Mouse (Mus musculus): ENCODE results near the gene Chpf2. TPM values are rescaled to one million over a fixed set of nuclear protein-coding genes. Genes with fewer than 3 reads are reported as not detected.
"Not testable (repeated sequence)": the region's sequence is repeated elsewhere in the genome, so short reads cannot be mapped to it uniquely, and the experiment has no call there.

Gene Chpf2
- polyA plus RNA-seq, 1 experiment: 55.1 TPM

DNA sequence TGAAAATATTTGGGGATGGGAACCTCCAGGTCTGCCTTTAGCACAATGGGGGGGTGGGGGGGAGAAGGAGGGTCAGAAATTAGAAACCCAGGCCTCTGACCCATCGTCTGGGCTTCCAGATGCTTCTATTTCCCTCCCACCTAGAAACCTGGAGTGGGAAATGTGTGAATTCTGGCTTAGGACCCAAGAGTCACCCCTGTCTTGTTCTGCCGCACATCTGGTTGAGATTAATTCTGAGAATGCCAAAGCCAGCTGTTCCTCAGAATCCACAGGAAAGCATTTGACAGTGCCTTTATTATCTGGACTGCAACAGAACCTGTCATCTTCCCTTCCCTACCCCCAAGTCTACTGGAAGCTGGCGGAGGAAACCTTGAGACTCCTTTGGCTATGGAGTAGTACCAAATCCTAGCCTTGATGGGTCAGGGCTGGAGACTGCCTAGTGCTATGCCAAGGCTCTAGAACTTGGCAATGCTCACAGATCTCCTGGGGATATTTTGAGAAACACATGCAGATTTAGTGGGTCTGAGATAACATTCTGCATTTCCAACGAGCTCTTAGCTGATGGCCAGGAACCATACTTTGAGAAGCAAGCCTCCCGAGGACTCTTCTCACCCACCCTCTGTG is 32.8 kb upstream of the Chpf2 start:
- TF ChIP-seq CTCF (IDR thresholded peaks at IDR 0.05; ENCODE audit: extremely low read depth, insufficient read depth, low read length): no peak
- no peak for TF ChIP-seq POLR2A (IDR thresholded peaks at IDR 0.05; ENCODE audit: extremely low read depth, insufficient read depth, low read length)
- Histone ChIP-seq H3K27ac (ENCODE audit: insufficient read depth, low read length) (no peak overlapping the region), H3K4me1 (ENCODE audit: control insufficient read depth, insufficient read depth, low read length) (peaks cover 4% of the 10 kb centered on the region), H3K4me3 (ENCODE audit: insufficient read depth, low read length) (no peak overlapping the region)

DNA sequence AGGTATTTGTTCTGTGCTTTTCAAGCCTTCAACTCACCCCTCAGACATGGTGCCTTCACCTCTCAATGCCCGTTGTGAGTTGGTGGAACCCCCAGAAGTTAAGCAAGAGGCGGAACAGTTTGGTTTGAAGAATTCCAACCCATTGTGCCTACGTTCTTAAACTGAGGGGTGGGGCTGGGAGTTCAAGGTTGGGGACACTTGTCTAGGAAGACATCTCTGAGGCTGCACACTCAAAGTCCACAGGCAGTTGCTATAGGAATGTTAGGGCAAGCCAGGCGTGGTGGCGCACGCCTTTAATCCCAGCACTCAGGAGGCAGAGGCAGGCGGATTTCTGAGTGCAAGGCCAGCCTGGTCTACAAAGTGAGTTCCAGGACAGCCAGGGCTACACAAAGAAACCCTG is 31.2 kb upstream of the Chpf2 start:
- not testable (repeated sequence) for H3K4me1 ChIP-seq (ENCODE audit: control insufficient read depth, insufficient read depth, low read length); H3K27ac ChIP-seq (ENCODE audit: insufficient read depth, low read length); H3K4me3 ChIP-seq (ENCODE audit: insufficient read depth, low read length)

DNA sequence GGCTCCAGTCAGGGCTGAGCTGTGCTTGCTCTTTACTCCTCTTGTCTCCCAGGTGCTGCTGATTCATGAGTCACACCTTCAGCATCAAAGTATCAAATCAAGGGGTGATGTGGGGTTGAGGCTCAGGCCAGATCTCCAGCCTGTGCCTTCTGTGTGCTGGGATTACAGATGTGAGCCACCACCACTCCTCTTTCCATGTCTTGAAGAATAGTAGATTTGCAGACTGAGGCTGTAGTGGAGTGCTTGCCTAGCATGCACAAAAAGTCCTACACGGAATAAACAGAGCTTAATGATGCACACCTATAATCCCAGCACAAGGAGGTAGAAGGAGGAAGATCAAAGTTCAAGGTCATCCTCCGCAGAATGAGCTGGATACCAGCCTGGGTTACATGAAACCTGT is 29.8 kb upstream of the Chpf2 start, which contains the start of gene 4931409K22Rik:
Gene 4931409K22Rik (minus strand): TSS at position 101 of the 400 bp plus-strand sequence.
- Histone ChIP-seq H3K4me3 (ENCODE audit: insufficient read depth, low read length) (no peak within 1 kb of the TSS), H3K27ac (ENCODE audit: insufficient read depth, low read length) (no peak within 1 kb of the TSS), H3K4me1 (ENCODE audit: control insufficient read depth, insufficient read depth, low read length) (no peaks in the 10 kb centered on the region)
- TF ChIP-seq POLR2A (IDR thresholded peaks at IDR 0.05; ENCODE audit: extremely low read depth, insufficient read depth, low read length): no peak
- TF ChIP-seq CTCF (IDR thresholded peaks at IDR 0.05; ENCODE audit: extremely low read depth, insufficient read depth, low read length): no peak

DNA sequence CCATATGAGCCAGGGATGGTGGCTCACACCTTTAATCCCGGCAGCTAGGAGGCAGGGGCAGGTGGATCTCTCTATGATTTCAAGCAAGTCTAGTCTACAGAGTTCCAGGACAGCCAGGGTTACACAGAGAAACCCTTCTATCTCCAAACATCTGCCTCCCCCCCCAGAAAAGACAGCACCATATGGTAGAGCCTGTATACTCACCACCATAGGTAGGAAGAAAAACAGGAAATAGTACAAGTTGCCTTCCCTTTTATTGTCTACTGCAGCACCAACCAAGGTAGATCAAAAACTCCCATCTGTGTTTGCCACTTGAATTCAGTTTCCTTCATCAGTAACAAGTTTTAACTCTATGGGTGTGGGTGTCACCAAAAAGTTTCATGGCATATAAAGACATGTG is 10.6 kb upstream of the Chpf2 start:
- TF ChIP-seq CTCF (IDR thresholded peaks at IDR 0.05; ENCODE audit: extremely low read depth, insufficient read depth, low read length): no peak
- no peak for TF ChIP-seq POLR2A (IDR thresholded peaks at IDR 0.05; ENCODE audit: extremely low read depth, insufficient read depth, low read length)
- no peaks in the 10 kb centered on the region for H3K4me1 ChIP-seq (ENCODE audit: control insufficient read depth, insufficient read depth, low read length)
- no peak overlapping the region for H3K27ac ChIP-seq (ENCODE audit: insufficient read depth, low read length)
- no peak overlapping the region; the same call in 1 of the 2 replicates for H3K4me3 ChIP-seq (ENCODE audit: insufficient read depth, low read length)

DNA sequence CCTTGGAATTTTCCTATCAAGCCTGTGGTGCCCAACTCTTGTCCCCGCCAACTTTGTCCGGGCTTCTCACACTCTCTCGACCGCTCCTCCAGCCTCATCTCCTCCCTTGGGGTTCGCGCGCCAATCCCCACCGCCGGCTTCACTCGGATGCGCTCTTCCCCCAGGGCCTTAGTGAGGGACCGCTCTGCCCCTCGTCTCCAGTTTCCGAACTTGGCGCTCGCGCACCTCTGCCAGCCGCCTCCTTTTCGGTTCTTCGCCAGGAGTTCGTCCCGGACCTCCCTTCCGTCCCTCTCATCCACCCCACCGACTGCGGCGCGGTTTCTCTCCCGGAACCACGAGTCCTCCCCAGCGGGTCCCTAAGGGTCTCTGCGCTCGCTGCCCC is 9.7 kb upstream of the Chpf2 start:
- Histone ChIP-seq H3K27ac (ENCODE audit: insufficient read depth, low read length) (no peak overlapping the region), H3K4me3 (ENCODE audit: insufficient read depth, low read length) (peak overlapping the region; percentile 54), H3K4me1 (ENCODE audit: control insufficient read depth, insufficient read depth, low read length) (no peaks in the 10 kb centered on the region)
- TF ChIP-seq POLR2A (IDR thresholded peaks at IDR 0.05; ENCODE audit: extremely low read depth, insufficient read depth, low read length): no peak

DNA sequence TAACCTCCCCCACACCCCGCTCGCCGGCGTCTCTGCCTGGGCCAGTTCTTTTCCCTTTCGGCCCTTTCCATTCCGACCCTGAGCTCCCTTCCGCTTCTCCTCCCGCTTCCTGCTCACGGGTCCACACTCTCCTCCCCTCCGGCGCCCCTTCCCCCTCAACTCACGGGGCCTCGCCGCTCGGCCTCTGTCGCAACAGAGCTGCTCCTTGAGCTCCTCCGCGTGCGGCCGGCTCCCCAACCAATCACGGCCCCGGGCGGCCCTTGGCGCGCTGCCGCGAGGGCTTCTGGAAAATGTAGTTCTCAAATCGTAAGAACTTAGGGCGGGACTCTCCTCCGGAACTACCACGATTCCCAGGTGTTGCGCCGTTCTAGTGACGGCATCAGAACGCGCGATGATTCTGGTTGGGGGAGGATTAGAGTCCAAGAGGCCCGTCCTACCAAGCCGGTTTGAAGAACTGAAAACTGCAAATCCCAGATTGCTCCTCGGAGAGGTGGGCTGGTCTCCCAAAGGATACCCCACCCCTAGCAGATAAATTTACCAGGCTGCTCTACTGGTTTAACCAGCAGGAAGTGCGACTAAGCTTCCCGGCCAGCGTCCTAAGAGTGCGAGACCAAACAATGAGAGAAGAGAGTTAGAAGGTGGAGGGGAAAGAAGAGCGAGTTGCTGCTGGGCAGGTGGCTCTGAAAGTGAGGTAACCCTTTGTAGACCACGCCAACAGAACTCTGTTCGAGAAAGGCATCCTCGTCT is 9.2 kb upstream of the Chpf2 start, which contains the start of gene Abcf2:
Gene Abcf2 (minus strand): TSS at position 285 of the 747 bp plus-strand sequence.
- Histone ChIP-seq H3K4me1 (ENCODE audit: control insufficient read depth, insufficient read depth, low read length) (no peaks in the 10 kb centered on the region), H3K4me3 (ENCODE audit: insufficient read depth, low read length) (peak within 1 kb of the TSS; percentile 54), H3K27ac (ENCODE audit: insufficient read depth, low read length) (0 out of 2 replicates have a peak within 1 kb of the TSS, but pooled peaks have one; percentile 7)
- TF ChIP-seq CTCF (IDR thresholded peaks at IDR 0.05; ENCODE audit: extremely low read depth, insufficient read depth, low read length) (no peak), POLR2A (IDR thresholded peaks at IDR 0.05; ENCODE audit: extremely low read depth, insufficient read depth, low read length) (peak; percentile 87)

DNA sequence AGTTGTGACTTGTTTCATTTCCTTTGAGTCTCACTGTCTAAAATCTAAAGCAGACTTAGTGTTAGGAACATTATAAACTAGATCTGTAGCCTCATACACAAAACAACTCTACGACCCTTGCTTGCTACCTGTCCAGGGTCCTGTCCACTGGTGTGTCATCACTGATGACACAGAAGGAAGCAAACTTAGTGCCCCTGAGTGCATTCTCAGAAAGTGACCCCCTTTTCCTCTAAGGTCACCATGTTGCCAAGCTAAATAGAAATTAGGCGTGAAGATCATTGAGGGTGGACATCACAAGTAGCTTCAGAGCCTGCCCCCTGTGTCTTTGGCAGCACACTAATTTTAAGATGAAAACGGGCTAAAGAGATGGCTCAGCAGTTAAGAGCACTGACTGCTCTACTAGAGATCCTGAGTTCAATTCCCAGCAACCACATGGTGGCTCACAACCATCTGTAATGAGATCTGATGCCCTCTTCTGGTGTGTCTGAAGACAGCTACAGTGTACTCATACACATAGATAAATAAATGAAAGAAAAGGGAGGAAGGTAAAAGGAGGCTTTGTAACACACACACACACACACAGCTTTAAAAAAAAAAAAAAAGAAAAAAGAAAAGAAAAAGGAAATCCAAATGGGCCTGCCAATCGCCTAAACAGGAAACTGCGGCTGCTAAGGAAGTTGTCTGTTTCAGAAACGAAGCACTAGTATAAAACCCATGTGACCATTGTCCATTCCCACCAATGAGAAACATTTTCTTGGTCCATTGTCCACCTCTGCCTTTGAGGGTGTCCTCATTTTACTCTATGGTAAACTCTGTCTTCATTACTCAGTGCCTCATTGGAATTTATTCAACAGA is 8.2 kb upstream of the Chpf2 start:
- Histone ChIP-seq H3K4me3 (ENCODE audit: insufficient read depth, low read length) (peak overlapping the region; percentile 46; the same call in 1 of the 2 replicates), H3K4me1 (ENCODE audit: control insufficient read depth, insufficient read depth, low read length) (no peaks in the 10 kb centered on the region), H3K27ac (ENCODE audit: insufficient read depth, low read length) (no peak overlapping the region)
- TF ChIP-seq CTCF (IDR thresholded peaks at IDR 0.05; ENCODE audit: extremely low read depth, insufficient read depth, low read length): no peak
- TF ChIP-seq POLR2A (IDR thresholded peaks at IDR 0.05; ENCODE audit: extremely low read depth, insufficient read depth, low read length): no peak

DNA sequence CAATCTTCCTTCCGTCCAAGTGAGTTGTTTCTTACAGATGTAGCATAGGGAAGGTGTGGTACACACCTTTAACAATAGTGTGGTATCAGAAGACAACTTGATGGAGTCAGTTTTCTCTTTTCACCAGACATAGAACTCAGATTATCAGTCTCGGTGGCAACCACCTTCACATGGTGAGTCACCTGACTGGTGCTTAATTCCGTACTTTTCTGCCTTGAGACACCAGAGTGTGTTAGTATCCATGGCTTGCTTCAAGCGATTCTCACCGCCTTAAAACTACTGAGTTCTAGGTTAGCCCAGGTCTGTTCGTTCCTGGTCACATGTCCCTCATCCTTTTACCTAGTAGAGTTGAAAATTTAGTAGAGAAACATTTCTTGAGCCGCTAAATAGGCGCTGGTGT is 435 bp upstream of the Chpf2 start:
- Histone ChIP-seq H3K4me1 (ENCODE audit: control insufficient read depth, insufficient read depth, low read length) (peaks cover 5% of the 10 kb centered on the region), H3K27ac (ENCODE audit: insufficient read depth, low read length) (peak overlapping the region; percentile 16; the same call in 1 of the 2 replicates), H3K4me3 (ENCODE audit: insufficient read depth, low read length) (peak overlapping the region; percentile 88)
- no peak for TF ChIP-seq POLR2A (IDR thresholded peaks at IDR 0.05; ENCODE audit: extremely low read depth, insufficient read depth, low read length)
- no peak for TF ChIP-seq CTCF (IDR thresholded peaks at IDR 0.05; ENCODE audit: extremely low read depth, insufficient read depth, low read length)

DNA sequence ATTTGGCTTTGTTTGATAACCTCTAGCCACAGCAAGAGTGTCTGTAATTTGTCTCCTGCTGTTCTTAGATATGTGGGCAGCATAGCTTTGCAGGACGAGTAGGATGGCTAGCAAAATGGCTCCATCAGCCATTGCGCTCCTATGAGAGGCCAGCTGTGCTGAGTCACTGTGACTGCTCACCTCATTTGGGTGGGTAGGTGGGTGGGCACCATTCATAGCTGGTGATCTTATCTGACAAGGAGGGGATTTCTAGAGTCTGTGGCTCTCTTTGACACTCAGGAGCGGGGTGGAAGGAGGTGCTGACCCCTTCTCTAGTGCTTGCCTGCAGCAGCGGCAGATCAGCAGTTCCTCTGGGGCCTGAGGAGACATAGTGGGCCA is 648 bp downstream of the Chpf2 start:
- H3K4me3 ChIP-seq (ENCODE audit: insufficient read depth, low read length): peak overlapping the region; percentile 88
- peak overlapping the region; percentile 83 for H3K27ac ChIP-seq (ENCODE audit: insufficient read depth, low read length)
- TF ChIP-seq POLR2A (IDR thresholded peaks at IDR 0.05; ENCODE audit: extremely low read depth, insufficient read depth, low read length) (peak; percentile 60; the same call in 1 of the 2 replicates), CTCF (IDR thresholded peaks at IDR 0.05; ENCODE audit: extremely low read depth, insufficient read depth, low read length) (no peak)
- H3K4me1 ChIP-seq (ENCODE audit: control insufficient read depth, insufficient read depth, low read length): peaks cover 5% of the 10 kb centered on the region

Measured in cortical plate, adult 2 months (tissue).